Mouse (Mus musculus): Measurements from ENCODE around the gene Ryr2.
"Not testable (repeated sequence)": the region's sequence is repeated elsewhere in the genome, so short reads cannot be mapped to it uniquely, and the experiment has no call there.

The Ryr2 gene

DNA sequence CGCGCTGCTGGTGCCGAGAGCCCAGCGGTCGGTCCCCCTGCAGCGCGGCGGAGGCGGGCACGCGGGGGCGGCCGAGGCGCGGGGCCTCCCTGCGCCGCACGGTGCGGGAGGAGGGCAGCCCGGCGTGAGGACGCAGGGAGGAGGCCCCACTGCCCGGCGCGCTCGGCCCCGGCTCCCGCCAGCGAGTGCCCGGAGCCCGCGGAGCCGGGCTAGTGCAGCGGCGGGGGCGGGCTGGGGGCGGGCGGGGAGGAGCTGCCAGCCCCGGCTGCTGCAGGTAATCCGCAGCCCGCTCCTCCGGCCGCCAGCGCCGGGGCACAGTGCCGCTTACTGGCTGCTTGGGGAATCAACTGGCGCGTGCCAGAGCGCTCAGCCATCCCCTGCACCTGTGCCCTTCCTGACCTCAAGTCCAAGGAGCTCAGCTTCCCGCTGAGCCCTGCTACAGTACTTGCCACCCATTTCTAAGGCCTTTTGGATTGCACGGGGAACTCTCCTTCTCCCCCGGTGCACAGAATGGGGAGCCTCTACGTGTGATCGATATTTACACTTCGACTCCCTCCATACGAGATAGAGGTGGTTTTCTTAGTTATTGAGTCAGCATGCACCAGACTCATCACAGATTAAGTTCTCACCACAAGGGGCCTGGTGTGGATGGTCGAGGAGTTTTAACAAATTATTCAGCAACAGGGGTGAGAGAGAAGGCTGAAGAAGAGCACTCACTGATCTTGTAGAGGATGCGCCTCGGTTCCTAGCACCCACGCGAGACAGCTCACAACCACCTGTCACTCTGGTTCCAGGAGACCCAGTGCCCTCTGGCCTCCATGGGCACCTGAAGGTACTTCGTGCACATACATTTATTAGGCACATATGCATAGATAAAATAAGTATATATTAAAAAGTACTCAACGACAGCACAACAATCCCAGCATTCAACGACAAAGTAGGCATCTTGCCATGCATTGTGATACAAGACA is at the start of gene Ryr2:
Gene Ryr2, minus strand, starts transcription at position 284 of the 971 bp plus-strand sequence.
- no peak for DNase-seq

DNA sequence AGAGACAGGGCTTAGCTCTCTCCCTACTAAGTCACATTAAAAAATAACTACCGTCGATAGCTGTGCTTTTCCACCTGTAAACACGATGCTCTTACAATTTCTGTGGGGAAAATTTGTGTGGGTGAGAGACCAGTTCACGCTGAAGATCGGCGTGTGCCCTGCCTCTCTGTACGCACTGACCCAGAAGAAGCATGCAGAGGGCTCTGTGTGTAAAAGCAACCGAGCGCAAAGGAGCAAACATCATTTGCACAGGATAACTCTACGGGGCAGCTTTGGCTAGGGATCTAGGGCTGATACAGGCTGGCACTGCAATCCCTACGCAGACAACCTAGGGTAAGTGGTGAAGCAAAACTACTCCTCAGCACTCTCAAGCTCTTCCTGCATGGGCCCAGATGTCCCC is 47.2 kb upstream of the Ryr2 start:
- no peak for DNase-seq

DNA sequence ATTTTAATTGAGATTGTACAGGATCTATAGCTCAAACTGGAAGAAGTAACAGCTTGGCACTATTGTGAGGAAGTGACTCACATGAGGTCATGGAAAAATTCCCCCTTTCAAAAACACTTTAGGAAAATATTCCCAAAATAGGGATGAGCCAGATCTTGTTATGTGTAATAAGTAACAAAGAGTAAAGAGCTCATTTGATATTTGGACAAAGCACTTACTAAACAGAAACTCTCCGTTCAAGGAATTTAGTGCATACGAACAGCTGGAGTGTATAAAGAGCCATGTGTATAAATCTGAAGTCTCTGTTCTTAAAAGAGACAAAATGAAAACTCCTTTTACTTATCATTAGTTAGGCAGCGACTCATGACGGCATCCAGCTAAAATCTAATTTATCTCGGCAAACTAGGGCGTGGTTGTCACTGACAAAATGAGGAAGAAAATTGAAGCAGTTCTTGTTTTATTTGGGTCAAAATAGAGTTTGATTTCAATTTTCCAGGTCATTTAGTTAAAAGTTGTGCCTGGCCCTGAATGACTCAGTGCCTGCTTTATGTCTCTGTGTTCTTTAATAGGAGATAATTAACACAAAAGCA is 40.3 kb upstream of the Ryr2 start:
- DNase-seq: no peak

DNA sequence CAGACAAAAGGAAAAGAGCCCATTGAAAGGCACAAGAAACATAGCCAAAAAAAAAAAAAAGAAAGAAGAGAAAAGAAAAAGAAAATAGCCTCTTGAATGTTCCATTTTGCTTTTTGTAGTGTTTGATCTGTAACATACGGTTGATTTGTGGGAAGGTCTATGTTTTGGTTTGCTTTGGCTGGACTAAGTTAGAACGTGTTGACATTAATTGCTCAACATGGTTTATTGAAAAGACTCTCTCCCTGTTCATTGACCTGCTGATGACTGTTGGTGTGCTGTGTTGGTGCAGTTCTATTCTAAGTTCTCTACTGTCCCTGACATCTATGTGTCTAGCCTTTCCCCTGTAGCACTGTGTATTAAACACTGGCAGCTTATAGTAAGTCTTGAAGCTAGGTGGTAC is 39.7 kb upstream of the Ryr2 start:
- DNase-seq: no peak

DNA sequence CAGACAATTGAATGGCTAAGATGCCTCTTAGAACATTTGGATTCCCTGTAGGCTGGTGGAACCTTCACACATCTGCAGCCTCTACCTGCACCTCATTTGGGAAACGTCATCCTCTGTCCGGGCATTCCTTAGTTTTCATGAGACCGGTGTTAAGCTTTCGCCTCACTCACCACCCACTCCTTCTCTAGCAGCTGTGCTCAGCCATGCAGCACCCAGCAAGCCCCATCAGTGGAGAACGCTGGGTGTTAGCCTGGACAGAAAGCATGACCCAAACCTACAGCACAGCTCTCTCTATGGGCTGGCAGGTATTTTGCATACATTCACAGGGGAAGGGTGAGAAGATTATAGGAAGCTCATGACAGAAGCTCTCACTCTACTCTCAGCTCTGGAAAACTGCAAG is 36.6 kb upstream of the Ryr2 start:
- no peak for DNase-seq

DNA sequence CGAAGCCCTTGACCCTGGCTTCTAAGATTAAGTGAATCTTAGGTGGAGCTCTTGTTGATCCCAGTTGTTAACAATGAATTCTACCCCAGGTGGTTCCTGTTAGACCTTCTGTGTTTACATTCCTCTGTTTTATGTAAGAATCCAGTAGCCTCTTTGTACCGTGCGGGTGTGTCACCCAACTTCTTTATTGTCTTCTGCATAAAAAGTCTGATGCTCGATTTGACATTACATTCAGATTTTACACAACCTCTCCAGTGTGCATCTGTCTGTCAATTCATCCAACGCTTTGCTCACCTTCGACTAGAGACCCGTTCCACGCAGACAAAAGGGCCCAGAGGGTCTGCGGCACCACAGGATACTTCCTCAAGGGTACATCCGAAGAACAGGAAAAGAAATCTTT is 29.7 kb upstream of the Ryr2 start:
- not testable (repeated sequence) for DNase-seq

DNA sequence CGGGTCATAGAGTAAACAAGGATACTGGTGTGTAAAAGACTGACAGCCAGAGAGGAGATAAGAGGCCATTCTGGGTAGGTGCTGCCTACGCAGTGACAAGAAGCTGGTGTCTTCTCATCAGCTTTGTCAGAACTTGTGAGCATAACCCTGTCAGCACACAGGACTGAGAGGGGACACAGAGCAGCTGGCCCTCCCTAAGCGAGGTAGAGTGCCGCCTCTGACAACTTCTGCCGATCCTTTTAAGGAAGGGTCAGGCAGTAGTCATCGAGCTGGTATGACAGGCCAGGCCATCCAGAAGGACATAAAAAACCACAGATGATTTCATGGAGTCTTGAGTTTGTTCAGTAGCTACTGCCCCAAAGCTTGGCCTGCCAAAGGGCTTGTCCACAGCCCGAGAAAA is 26.8 kb upstream of the Ryr2 start:
- no peak for DNase-seq

DNA sequence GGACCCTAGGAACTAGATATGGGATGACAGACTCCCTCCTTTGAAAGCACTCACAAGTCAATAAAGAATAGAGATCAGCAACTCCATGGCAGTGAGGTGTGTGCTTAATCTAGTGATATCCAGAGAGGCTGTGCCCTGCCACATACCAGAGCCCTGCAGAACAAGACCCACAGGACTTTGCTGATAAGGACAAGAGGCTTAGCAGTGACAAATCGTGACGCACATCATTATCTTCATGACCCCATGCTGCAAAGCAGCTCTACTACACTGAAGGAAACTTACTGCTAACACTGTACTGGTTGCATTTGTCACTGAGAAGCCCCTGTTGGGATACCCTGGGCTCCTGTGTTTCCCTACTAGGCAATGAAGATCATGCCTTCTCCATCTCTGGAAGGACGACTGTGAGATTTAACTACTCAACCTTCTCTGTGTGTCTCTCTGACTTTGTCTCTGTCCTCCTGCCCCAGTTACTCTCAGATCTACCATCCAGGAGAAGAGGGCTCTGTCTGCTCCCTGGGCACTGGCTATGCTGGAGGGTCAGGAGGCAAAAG is 25.5 kb upstream of the Ryr2 start:
- DNase-seq: no peak

DNA sequence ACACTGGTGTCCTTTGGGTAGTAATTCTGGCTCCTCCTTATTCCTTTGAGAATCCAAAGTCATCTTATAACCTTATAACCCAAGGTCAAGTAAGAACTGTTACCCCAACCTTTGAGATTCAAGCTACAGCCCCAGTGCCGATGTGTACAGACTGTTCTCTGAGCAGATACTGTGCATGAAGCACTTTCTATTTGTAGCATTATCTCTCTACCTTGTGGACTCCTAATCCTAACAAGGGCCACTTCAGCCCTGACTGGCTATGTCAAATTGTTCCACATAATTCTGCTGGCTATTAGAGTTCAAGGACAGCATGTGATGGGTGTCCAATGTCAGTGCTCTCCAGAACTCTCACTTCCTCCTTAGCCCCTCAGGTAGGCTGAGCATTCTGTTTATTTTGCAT is 22.4 kb upstream of the Ryr2 start:
- no peak for DNase-seq

DNA sequence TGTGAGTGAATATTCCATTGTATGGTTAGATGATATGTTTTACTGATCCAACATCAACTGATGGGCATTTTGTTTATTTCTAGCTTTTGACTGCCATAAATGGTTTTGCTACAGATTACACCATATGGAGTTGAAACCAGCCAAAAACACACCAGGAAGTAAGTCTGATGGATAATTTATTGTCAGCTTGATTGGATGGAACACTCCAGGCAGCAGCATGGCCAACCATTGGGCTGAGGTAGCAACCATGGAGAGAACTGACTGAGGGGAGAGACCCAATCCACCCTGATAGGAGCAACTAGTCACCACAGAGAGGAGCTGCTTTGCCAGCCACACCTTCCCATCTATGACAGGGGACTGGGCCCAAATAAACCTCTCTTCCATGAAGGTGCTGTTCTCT is 19.4 kb upstream of the Ryr2 start:
- DNase-seq: no peak

DNA sequence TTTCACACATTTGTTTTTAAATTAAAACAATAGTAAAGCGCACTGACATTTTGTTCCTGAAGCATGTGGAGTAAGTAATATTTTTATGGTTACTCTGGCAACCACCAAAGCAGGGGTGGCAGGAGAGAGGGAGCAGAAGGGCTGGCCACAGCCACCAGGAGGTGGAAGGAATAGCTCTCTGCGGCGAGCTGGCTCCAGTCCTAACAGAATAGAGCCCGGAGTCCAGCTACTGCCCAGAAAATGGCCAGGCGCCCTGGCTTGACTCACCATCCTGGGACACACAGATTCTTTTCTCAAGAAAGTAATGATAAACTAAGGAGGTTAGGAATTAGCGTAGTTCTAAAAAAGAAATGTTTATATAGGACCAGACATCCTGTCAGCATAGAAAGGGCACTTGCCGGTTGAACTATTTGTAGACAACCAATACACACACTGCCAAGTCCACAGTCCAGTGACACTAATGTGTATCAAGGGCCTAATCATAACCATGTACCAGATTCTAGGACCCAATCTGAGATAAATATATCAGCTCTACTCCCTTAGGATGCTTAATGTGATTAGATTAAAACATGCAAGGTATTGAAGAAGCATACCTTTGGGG is 18.3 kb upstream of the Ryr2 start:
- DNase-seq: no peak

DNA sequence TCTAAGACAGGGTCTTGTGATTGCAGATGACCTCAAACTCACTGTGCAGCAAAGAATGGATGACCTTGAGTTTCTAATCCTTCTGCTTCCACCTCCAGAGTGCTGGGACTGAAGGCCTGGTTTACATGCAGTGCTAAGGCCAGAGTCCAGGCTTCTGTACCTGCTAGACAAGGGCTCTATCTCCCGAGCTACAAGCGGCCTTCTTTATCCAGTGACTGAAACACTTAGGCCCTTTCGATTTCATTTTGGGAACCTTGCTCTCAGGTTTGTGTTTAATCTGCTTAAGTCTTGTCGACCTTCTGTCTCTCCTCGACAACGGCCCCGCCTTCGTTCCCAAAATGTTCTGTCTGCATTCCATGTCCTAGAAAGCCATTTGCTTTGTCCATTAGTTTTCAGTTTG is 8.8 kb upstream of the Ryr2 start:
- no peak for DNase-seq

DNA sequence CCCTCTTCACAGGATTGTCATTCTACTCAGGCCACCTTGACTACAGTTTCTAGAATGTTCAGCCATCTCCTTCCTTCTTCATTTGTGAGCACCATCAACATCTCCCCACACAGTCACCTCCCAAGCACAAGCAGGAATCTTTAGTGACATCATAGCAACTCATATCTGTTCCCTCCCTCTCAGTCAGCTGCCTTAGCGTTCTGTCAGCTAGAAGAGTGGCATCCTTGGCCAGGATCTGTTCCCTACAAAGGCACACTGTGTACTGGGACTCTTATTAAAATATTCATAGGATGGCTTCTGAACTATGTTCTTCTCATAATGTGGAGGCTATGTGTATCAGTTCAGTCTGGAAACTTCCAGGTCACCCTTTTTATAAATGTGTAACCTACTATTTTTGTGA is 8.1 kb upstream of the Ryr2 start:
- DNase-seq: no peak

DNA sequence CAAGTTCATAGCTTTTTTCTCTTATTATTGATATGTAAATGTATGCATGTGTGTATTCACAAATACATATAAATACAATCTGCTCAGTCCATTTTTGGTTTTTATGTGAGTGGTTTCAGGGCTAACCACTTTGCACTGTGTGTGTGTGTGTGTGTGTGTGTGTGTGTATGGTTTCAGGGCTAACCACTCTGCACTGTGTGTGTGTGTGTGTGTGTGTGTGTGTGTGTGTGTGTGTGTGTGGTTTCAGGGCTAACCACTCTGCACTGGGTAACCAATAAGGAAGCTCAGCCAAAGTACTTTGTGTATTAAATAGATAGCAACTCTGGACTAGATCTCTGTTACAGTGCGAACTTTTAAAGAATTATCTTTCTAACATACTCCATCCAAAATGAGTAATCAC is 2.2 kb upstream of the Ryr2 start:
- DNase-seq: no peak

DNA sequence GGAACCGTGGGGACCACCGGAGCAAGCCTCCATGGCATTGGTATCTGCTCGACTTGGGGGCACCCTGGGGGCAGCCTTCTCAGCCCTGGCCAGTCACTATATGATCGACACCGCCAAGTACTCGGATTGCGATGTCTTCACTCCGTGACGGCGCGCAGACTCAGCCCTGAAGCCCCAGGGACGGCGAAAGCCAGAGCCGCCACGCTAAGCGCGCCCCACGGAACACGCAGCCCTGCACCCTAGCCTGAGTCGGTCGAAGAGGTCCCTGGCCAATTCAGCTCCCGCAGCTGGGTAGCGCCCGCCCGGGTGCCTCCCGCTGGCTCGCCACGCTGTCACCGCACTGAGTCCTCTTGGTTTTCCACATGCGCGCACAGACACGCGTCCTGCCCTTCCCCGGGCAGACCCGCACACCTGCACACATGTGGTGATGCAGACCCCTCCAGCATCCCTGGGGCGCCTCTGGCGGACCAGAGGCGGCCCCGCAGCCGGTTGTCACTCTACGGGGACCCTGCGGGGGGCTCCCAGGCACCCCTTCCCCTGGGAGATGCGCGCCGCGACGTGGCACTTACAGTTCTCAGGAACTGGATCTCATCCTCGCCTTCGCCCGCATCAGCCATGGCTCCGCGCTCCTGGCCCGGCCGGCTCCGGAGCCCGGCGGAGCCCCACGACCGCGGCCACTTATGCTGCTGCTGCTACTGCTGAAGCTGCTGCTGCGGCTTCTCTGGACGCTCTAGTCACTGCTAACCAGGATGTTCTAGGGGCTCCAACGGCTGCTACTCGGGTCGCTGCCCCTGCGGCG is 716 bp downstream of the Ryr2 start:
- DNase-seq: no peak

DNA sequence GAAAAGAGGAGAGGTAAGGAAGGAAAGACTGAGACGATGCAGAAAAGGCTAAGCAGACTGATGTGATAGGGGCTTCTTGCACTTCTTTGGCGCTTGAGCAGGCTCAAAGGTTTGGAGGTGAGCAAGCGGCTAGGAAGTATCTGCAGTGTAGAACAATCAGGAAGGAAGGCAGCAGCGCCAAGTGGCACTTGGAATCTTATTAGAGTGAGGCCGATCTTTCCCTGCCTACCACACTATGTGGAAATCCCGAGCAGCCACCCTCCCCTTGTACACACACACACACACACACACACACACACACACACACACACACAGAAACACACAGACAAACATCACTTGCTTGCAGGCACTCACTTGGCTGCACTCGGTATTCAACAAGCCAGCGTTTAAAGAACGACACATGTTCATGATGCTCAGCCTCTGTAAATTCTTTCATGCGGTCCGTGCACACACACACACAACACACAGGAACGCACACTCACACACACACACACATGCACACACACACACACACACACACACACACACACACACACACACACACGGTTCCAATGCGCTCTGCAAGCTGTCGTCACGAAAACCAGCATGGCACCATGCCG is 1.4 kb downstream of the Ryr2 start:
- DNase-seq: no peak

DNA sequence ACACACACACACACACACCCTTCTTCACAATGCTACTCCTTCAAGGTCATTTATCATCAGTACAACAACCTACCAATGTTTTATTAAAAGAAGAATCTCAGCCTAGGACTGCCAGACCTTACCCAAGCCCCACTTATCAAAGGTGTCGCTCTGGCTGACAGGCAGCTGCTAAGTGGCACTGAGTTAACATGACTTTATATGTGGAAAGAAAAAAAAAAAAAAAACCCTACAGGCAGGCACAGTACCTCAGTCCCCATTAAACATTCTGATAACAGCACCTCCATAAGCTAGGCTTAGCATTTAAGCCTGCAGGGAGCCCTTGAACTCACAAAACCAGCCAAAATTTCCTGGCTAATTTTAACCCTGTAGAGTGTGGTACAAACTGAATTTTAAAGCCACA is 2.4 kb downstream of the Ryr2 start:
- DNase-seq: no peak

DNA sequence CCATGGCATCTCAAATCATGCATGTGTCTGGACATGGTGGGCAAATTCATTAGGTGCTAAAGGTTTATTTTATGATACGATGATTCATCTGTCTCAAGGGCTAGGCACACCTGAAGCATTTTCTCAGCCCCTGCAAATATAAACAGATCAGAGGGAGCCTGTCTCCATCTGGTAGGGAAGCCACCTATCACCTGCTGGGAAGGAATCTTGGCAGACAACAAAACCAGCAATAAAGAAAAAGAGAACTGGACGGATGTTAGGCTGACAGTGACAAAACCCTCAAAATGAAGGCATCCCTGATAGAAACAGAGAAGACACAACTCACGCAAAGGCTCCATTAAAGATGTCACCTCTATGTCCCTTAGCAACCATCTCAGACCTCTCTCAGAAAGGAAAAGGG is 3.7 kb downstream of the Ryr2 start:
- no peak for DNase-seq

DNA sequence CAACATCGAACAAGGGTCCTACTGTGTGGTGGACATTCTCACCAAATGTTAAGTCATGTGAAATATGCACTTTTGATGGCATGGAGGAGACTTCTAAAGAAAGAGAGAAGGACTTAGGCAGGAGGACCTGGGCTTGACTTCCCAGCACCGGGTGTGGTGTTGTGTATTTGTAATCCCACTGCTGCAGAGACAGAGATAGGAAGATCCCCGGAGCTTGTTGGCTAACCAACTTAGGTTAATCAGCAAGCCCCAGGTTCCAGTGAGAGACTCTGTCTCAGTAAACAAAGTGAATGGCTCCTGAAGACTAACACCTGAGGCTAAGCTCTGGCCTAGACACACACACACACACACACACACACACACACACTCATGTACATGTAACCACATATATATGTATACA is 7.3 kb downstream of the Ryr2 start:
- DNase-seq: no peak

DNA sequence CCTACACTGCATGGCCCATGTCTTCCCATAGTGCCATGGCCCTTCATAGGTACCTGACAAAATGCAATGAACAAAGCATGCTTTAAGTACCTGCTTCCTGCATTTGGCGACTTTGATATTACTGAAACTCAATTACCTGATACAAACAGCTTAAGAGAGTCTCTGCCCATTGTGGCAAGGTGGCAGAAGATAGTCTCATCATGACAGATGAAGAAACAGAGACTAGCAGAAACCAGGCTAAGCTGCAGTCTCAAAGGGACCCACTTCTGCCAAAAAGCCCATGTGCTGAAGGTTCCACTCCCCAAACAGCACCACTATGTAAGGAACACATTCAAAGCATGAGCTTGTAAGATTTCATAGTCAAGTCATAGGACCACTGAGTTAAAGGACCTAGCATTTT is 7.8 kb downstream of the Ryr2 start:
- DNase-seq: no peak

DNA sequence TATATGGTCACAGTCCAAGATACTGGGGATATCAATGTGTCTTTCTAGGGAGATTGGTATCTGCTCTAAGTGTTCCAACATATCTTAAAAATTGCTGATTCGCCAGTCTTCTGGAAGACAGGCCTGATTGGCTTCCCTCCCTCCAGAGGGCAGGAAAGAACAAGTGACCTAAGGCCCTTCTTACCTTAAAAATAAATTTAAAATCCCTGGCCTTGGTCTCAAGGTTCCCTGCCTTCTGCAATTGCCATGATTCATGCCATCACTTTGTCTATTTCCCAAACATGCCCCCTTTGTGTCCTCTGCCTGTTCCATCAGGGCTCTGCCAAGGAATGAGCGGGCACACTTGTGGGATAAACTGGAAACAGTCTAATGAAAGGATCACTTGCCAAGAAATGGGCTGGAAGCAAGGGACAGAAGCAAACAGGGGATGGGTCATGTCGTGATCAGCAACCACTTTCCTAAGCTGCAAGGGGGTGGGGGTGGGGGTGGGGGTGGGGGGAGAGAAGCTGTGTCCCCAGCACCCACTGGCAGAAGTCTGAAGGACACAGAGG is 10.3 kb downstream of the Ryr2 start:
- DNase-seq: no peak

DNA sequence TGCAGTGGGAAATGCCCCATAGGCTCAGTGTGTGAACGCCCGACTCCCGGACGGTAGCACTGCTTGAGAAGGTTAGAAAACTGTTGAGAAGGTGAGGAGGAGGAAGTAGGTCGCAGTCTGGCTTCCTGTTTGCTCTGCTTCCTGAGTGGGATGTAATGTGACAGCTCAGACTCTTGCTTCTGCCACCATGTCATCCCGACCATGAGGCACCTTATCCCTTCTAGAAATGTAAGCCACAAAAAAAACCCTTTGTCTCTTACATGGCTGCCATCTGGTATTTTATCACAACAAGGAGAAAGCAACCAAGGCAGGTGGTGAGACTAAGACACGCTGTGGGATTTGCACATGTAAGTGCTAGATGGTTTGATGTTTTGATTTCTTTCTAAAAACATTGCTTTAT is 12.2 kb downstream of the Ryr2 start:
- no peak for DNase-seq

Data from thymus, adult 18-20 months (tissue).